Mouse (Mus musculus): Measurements from ENCODE around the gene Fancb.

GRCm38 (mm10) chrX:164980193-164980775, at the start of gene Fancb, which contains the start of gene Mospd2:
- peak; percentile 14 for TF ChIP-seq POLR2A (IDR thresholded peaks at IDR 0.05; ENCODE audit: insufficient read depth, low read length)
- TF ChIP-seq CTCF (IDR thresholded peaks at IDR 0.05; ENCODE audit: low read depth, low read length), result no peak

Measured in ES-Bruce4 (cell line).